Mouse (Mus musculus): ENCODE results near the gene Myo3b. TPM values are rescaled to one million over a fixed set of nuclear protein-coding genes. Genes with fewer than 3 reads are reported as not detected.

Myo3b gene
- polyA plus RNA-seq, 1 experiment from 2014 or later = not detected

GRCm38 (mm10) chr2:70133281-70133680 lies 94.4 kb downstream of the Myo3b start:
- ATAC-seq (ENCODE audit: insufficient read depth) = no peak
- Histone ChIP-seq H3K4me3 (replicated peaks) (no peak overlapping the region), H3K27ac (replicated peaks) (no peak overlapping the region), H3K36me3 (replicated peaks) (no peaks in the 10 kb centered on the region), H3K4me2 (no peak overlapping the region), H3K4me1 (replicated peaks) (no peaks in the 10 kb centered on the region), H3K9ac (no peak overlapping the region), H3K9me3 (replicated peaks) (no peaks in the 10 kb centered on the region), H3K27me3 (peaks cover 20% of the 10 kb centered on the region)
- 60% methylated on average over 4 of the region's 4 CpGs for WGBS (ENCODE audit: insufficient replicate concordance)

- Histone ChIP-seq H3K9ac (no peak overlapping the region), H3K4me3 (replicated peaks) (no peak overlapping the region), H3K36me3 (replicated peaks) (no peaks in the 10 kb centered on the region), H3K27ac (replicated peaks) (no peak overlapping the region), H3K27me3 (peaks cover 4% of the 10 kb centered on the region), H3K9me3 (replicated peaks) (no peaks in the 10 kb centered on the region), H3K4me2 (no peak overlapping the region), H3K4me1 (replicated peaks) (no peaks in the 10 kb centered on the region)
- 65% methylated on average over 4 of the region's 4 CpGs for WGBS (ENCODE audit: insufficient replicate concordance)
- no peak for ATAC-seq (ENCODE audit: insufficient read depth)
These were observed 98.5 kb downstream of the Myo3b start for GRCm38 (mm10) chr2:70137226-70137998.

GRCm38 (mm10) chr2:70143543-70144188 lies 104.7 kb downstream of the Myo3b start:
- no peak overlapping the region for H3K4me3 ChIP-seq (replicated peaks)
- no peaks in the 10 kb centered on the region for H3K36me3 ChIP-seq (replicated peaks)
- H3K9me3 ChIP-seq (replicated peaks) = no peaks in the 10 kb centered on the region
- no peak overlapping the region for H3K4me2 ChIP-seq
- H3K27ac ChIP-seq (replicated peaks) = no peak overlapping the region
- no peaks in the 10 kb centered on the region for H3K27me3 ChIP-seq
- no peak for ATAC-seq (ENCODE audit: insufficient read depth)
- no peaks in the 10 kb centered on the region for H3K4me1 ChIP-seq (replicated peaks)
- 70% methylated on average over 4 of the region's 4 CpGs for WGBS (ENCODE audit: insufficient replicate concordance)
- H3K9ac ChIP-seq = no peak overlapping the region

- Histone ChIP-seq H3K36me3 (replicated peaks) (no peaks in the 10 kb centered on the region), H3K4me2 (no peak overlapping the region), H3K9me3 (replicated peaks) (no peaks in the 10 kb centered on the region), H3K4me1 (replicated peaks) (no peaks in the 10 kb centered on the region), H3K27ac (replicated peaks) (no peak overlapping the region), H3K9ac (no peak overlapping the region), H3K4me3 (replicated peaks) (no peak overlapping the region), H3K27me3 (no peaks in the 10 kb centered on the region)
- WGBS (ENCODE audit: insufficient replicate concordance) = 39% methylated on average over 12 of the region's 12 CpGs
- ATAC-seq (ENCODE audit: insufficient read depth) = no peak
These were observed 108.2 kb downstream of the Myo3b start for GRCm38 (mm10) chr2:70146993-70147581.

- Histone ChIP-seq H3K27me3 (no peaks in the 10 kb centered on the region), H3K4me3 (replicated peaks) (no peak overlapping the region), H3K9ac (no peak overlapping the region), H3K4me1 (replicated peaks) (no peaks in the 10 kb centered on the region), H3K4me2 (no peak overlapping the region), H3K9me3 (replicated peaks) (no peaks in the 10 kb centered on the region), H3K36me3 (replicated peaks) (no peaks in the 10 kb centered on the region), H3K27ac (replicated peaks) (no peak overlapping the region)
- ATAC-seq (ENCODE audit: insufficient read depth) = no peak
- 60% methylated on average over 13 of the region's 13 CpGs for WGBS (ENCODE audit: insufficient replicate concordance)
These were observed 110.0 kb downstream of the Myo3b start for GRCm38 (mm10) chr2:70148821-70149510.

GRCm38 (mm10) chr2:70150399-70151035 lies 111.6 kb downstream of the Myo3b start:
- Histone ChIP-seq H3K9ac (no peak overlapping the region), H3K4me3 (replicated peaks) (no peak overlapping the region), H3K4me2 (no peak overlapping the region), H3K27ac (replicated peaks) (no peak overlapping the region), H3K27me3 (no peaks in the 10 kb centered on the region), H3K4me1 (replicated peaks) (no peaks in the 10 kb centered on the region), H3K36me3 (replicated peaks) (no peaks in the 10 kb centered on the region), H3K9me3 (replicated peaks) (no peaks in the 10 kb centered on the region)
- 59% methylated on average over 6 of the region's 6 CpGs for WGBS (ENCODE audit: insufficient replicate concordance)
- no peak for ATAC-seq (ENCODE audit: insufficient read depth)

DNA sequence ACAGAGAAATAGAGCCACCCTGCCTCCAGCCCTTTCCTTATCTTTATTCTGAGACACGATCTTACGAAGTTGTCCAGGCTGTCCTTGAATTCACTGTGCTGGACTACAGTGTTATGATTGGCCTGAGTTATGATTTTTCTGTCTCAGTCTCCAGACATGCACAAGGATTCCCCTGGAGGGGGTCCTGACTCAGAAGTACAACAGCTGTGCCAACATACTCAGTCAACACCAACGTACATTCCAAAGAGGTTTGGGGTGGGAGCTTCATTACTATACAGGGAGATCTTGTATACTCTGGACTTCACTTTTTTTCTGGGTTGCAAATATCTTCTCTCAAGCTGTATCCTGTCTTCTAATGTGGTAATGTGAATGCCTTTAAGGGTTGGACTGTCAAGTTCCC lies 113.0 kb downstream of the Myo3b start:
- Histone ChIP-seq H3K4me2 (no peak overlapping the region), H3K4me3 (replicated peaks) (no peak overlapping the region), H3K9me3 (replicated peaks) (no peaks in the 10 kb centered on the region), H3K36me3 (replicated peaks) (no peaks in the 10 kb centered on the region), H3K27me3 (no peaks in the 10 kb centered on the region), H3K9ac (no peak overlapping the region), H3K4me1 (replicated peaks) (no peaks in the 10 kb centered on the region), H3K27ac (replicated peaks) (no peak overlapping the region)
- 59% methylated on average over 3 of the region's 3 CpGs for WGBS (ENCODE audit: insufficient replicate concordance)
- no peak for ATAC-seq (ENCODE audit: insufficient read depth)

GRCm38 (mm10) chr2:70155226-70155836 lies 116.4 kb downstream of the Myo3b start:
- no peaks in the 10 kb centered on the region for H3K36me3 ChIP-seq (replicated peaks)
- no peak overlapping the region for H3K4me2 ChIP-seq
- H3K9ac ChIP-seq = no peak overlapping the region
- no peaks in the 10 kb centered on the region for H3K27me3 ChIP-seq
- ATAC-seq (ENCODE audit: insufficient read depth) = no peak
- H3K4me3 ChIP-seq (replicated peaks) = no peak overlapping the region
- H3K9me3 ChIP-seq (replicated peaks) = no peaks in the 10 kb centered on the region
- no peak overlapping the region for H3K27ac ChIP-seq (replicated peaks)
- WGBS (ENCODE audit: insufficient replicate concordance) = 69% methylated on average over 8 of the region's 8 CpGs
- no peaks in the 10 kb centered on the region for H3K4me1 ChIP-seq (replicated peaks)

GRCm38 (mm10) chr2:70159543-70159942 lies 120.6 kb downstream of the Myo3b start:
- WGBS (ENCODE audit: insufficient replicate concordance) = 35% methylated on average over 8 of the region's 8 CpGs
- H3K9ac ChIP-seq = no peak overlapping the region

DNA sequence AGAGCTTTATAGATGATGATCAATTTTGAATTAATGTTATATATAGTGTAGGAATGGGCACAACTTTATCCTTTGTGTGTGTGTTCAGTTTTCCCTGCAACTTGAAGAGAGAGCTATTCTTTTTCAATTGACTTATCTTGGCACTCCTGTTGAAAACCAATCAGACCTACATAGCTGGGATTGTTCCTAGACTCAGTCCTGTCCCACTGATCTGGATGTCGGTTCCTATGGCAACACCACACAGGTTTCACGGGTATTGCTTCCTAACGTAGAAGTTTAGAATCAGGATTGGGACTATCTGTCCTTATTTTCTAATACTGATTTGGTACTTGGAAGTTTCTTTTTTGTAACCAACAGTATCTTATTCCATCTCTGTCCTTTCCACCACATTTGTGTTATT lies 127.3 kb downstream of the Myo3b start:
- Histone ChIP-seq H3K27ac (replicated peaks) (no peak overlapping the region), H3K4me1 (replicated peaks) (no peaks in the 10 kb centered on the region), H3K4me3 (replicated peaks) (no peak overlapping the region), H3K36me3 (replicated peaks) (no peaks in the 10 kb centered on the region), H3K4me2 (no peak overlapping the region), H3K9me3 (replicated peaks) (no peaks in the 10 kb centered on the region), H3K27me3 (no peaks in the 10 kb centered on the region), H3K9ac (no peak overlapping the region)
- ATAC-seq (ENCODE audit: insufficient read depth) = no peak
- WGBS (ENCODE audit: insufficient replicate concordance) = 56% methylated on average over 3 of the region's 3 CpGs

More at GRCm38 (mm10) chr2:70159543-70159942, 120.6 kb downstream of the Myo3b start:
- H3K27me3 ChIP-seq = no peaks in the 10 kb centered on the region
- H3K4me3 ChIP-seq (replicated peaks) = no peak overlapping the region
- ATAC-seq (ENCODE audit: insufficient read depth) = no peak
- H3K36me3 ChIP-seq (replicated peaks) = no peaks in the 10 kb centered on the region
- H3K4me1 ChIP-seq (replicated peaks) = no peaks in the 10 kb centered on the region
- no peak overlapping the region for H3K27ac ChIP-seq (replicated peaks)
- H3K9me3 ChIP-seq (replicated peaks) = no peaks in the 10 kb centered on the region
- H3K4me2 ChIP-seq = no peak overlapping the region

Measured in liver, embryonic 15.5 days (tissue).